Mouse (Mus musculus) liver, postnatal 0 days (tissue): ENCODE measurements around the gene Emilin1. TPM values are rescaled to one million over a fixed set of nuclear protein-coding genes. Genes with fewer than 3 reads are reported as not detected.

Experiments
- ATAC-seq: fragments of 200-750 bp; cut with Nextera tagmentation; 2 replicates; pipeline ENCODE4 v1.8.0; 2017; ENCODE audit warnings: mild to moderate bottlenecking, moderate library complexity
- DNase-seq: peaks from one replicate; pipeline ENCODE4 v3.0.0-alpha.2; 2016
- H3K27ac ChIP-seq: fragments of 300-500 bp; sonication (generic); 2 replicates; pipeline ENCODE4 v1.5.1; 2014; ENCODE audit warnings: antibody characterized with exemption, moderate library complexity, mild to moderate bottlenecking, low read depth
- H3K27me3 ChIP-seq: fragments of 300-500 bp; sonication (generic); 2 replicates; pipeline ENCODE4 v1.6.1; 2014; ENCODE audit warnings: low read length, control low read depth, mixed read lengths; ENCODE audit not compliant: insufficient read depth
- H3K36me3 ChIP-seq: fragments of 300-500 bp; sonication (generic); replicated peaks from 2 replicates; pipeline ENCODE4 v1.6.1; 2014; ENCODE audit warnings: mild to moderate bottlenecking, control low read depth, low read length, moderate library complexity, mixed read lengths; ENCODE audit not compliant: insufficient read depth
- H3K4me1 ChIP-seq: fragments of 300-500 bp; sonication (generic); 2 replicates; pipeline ENCODE4 v1.6.1; 2014; ENCODE audit warnings: antibody characterized with exemption, mild to moderate bottlenecking, control low read depth; ENCODE audit not compliant: insufficient read depth
- H3K4me2 ChIP-seq: fragments of 300-500 bp; sonication (generic); 2 replicates; pipeline ENCODE4 v1.6.1; 2014; ENCODE audit warnings: low read depth, mild to moderate bottlenecking, low read length, moderate library complexity, mixed read lengths
- H3K4me3 ChIP-seq: fragments of 300-500 bp; sonication (generic); 2 replicates; pipeline ENCODE4 v1.5.1; 2014; ENCODE audit warnings: low read depth, low read length
- H3K9ac ChIP-seq: fragments of 300-500 bp; sonication (generic); replicated peaks from 2 replicates; pipeline ENCODE4 v1.6.1; 2014; ENCODE audit warnings: mild to moderate bottlenecking, moderate library complexity
- H3K9me3 ChIP-seq: fragments of 300-500 bp; sonication (generic); 2 replicates; pipeline ENCODE4 v1.6.1; 2016; ENCODE audit warnings: mild to moderate bottlenecking, control low read depth, low read length, mixed read lengths
- CTCF ChIP-seq: sonication (generic); IDR thresholded peaks from 2 replicates; pipeline ENCODE4 v1.5.1; 2016; ENCODE audit warnings: antibody characterized with exemption, low read depth
- EP300 ChIP-seq: IDR thresholded peaks from 2 replicates; pipeline ENCODE4 v1.6.1; 2016; ENCODE audit warnings: antibody characterized with exemption, low read depth, mild to moderate bottlenecking
- WGBS: fragments of 180-500 bp; shearing (Covaris S2); extraction: QIAGEN DNeasy Blood & Tissue Kit; methylation state at CpG from one replicate; pipeline ENCODE4 v1.1.7; 2014; ENCODE audit not compliant: insufficient replicate concordance; 5-methylcytosine and 5-hydroxymethylcytosine counted together
- polyA plus RNA-seq: library from polyadenylated mRNA; unstranded; fragments of >200 nt; fragmentation: Nextera tagmentation; extraction: Ambion mirVana; gene quantifications from 2 replicates; pipeline ENCODE4 v1.2.1, GENCODE M21; 2015

Gene Emilin1
- polyA plus RNA-seq, 1 experiment from 2014 or later, result 30.9 TPM

- H3K4me3 ChIP-seq, result no peak overlapping the region
- no peak overlapping the region for H3K4me2 ChIP-seq
- peak; percentile 14 for DNase-seq
- no peak overlapping the region for H3K9ac ChIP-seq
- no peaks in the 10 kb centered on the region for H3K9me3 ChIP-seq
- H3K4me1 ChIP-seq, result peaks cover 62% of the 10 kb centered on the region
- peak overlapping the region; percentile 68 for H3K27ac ChIP-seq
- TF ChIP-seq CTCF (no peak), EP300 (no peak)
- 88% methylated on average over 9 of the region's 9 CpGs for WGBS
- H3K27me3 ChIP-seq, result no peaks in the 10 kb centered on the region
- H3K36me3 ChIP-seq, result peaks cover 11% of the 10 kb centered on the region
- ATAC-seq, result no peak
Measured at GRCm38 (mm10) chr5:30916841-30917240, 3.6 kb downstream of the Emilin1 start.

- Histone ChIP-seq H3K4me1 (peaks cover 61% of the 10 kb centered on the region), H3K27me3 (no peaks in the 10 kb centered on the region), H3K9ac (no peak overlapping the region), H3K4me3 (no peak overlapping the region), H3K36me3 (peaks cover 11% of the 10 kb centered on the region), H3K4me2 (no peak overlapping the region), H3K27ac (peak overlapping the region; percentile 68), H3K9me3 (no peaks in the 10 kb centered on the region)
- no peak for DNase-seq
- TF ChIP-seq EP300, result no peak
- no peak for TF ChIP-seq CTCF
- ATAC-seq, result no peak
- 82% methylated on average over 11 of the region's 11 CpGs for WGBS
Measured at GRCm38 (mm10) chr5:30917348-30917747, 4.1 kb downstream of the Emilin1 start.

- TF ChIP-seq EP300 (no peak), CTCF (no peak)
- Histone ChIP-seq H3K9me3 (no peaks in the 10 kb centered on the region), H3K9ac (no peak overlapping the region)
Measured at GRCm38 (mm10) chr5:30917891-30918670, 4.9 kb downstream of the Emilin1 start.

GRCm38 (mm10) chr5:30918691-30919090 lies 5.5 kb downstream of the Emilin1 start:
- Histone ChIP-seq H3K4me3 (no peak overlapping the region), H3K4me2 (no peak overlapping the region), H3K36me3 (peaks cover 11% of the 10 kb centered on the region), H3K9ac (no peak overlapping the region), H3K4me1 (peaks cover 60% of the 10 kb centered on the region), H3K27ac (no peak overlapping the region), H3K9me3 (no peaks in the 10 kb centered on the region), H3K27me3 (no peaks in the 10 kb centered on the region)
- WGBS, result 78% methylated on average over 8 of the region's 8 CpGs
- no peak for TF ChIP-seq CTCF
- no peak for TF ChIP-seq EP300
- ATAC-seq, result no peak
- no peak for DNase-seq

More at GRCm38 (mm10) chr5:30917891-30918670, 4.9 kb downstream of the Emilin1 start:
- 85% methylated on average over 31 of the region's 31 CpGs for WGBS
- H3K4me1 ChIP-seq, result peaks cover 60% of the 10 kb centered on the region
- no peak overlapping the region for H3K4me3 ChIP-seq
- peaks cover 11% of the 10 kb centered on the region for H3K36me3 ChIP-seq
- ATAC-seq, result no peak
- no peak for DNase-seq
- no peak overlapping the region for H3K27ac ChIP-seq
- H3K27me3 ChIP-seq, result no peaks in the 10 kb centered on the region
- no peak overlapping the region for H3K4me2 ChIP-seq

GRCm38 (mm10) chr5:30919831-30920614 lies 6.8 kb downstream of the Emilin1 start:
- H3K4me3 ChIP-seq, result no peak overlapping the region
- peaks cover 47% of the 10 kb centered on the region for H3K4me1 ChIP-seq
- WGBS, result 71% methylated on average over 11 of the region's 11 CpGs

GRCm38 (mm10) chr5:30920621-30921020 lies 7.4 kb downstream of the Emilin1 start:
- TF ChIP-seq EP300 (no peak), CTCF (no peak)
- H3K4me2 ChIP-seq, result peak overlapping the region; percentile 92
- H3K4me1 ChIP-seq, result peaks cover 41% of the 10 kb centered on the region
- 0 out of 2 replicates have a peak overlapping the region, but pooled peaks have one; percentile 69 for H3K4me3 ChIP-seq
- no peak for DNase-seq
- no peak overlapping the region for H3K9ac ChIP-seq
- no peaks in the 10 kb centered on the region for H3K27me3 ChIP-seq
- peaks cover 11% of the 10 kb centered on the region for H3K36me3 ChIP-seq
- H3K9me3 ChIP-seq, result no peaks in the 10 kb centered on the region
- ATAC-seq, result no peak
- H3K27ac ChIP-seq, result peak overlapping the region; percentile 88; the same call in 1 of the 2 replicates
- 69% methylated on average over 19 of the region's 19 CpGs for WGBS

More at GRCm38 (mm10) chr5:30919831-30920614, 6.8 kb downstream of the Emilin1 start:
- H3K27me3 ChIP-seq, result no peaks in the 10 kb centered on the region
- no peaks in the 10 kb centered on the region for H3K9me3 ChIP-seq
- H3K4me2 ChIP-seq, result peak overlapping the region; percentile 92; the same call in 1 of the 2 replicates
- peak overlapping the region; percentile 88; the same call in 1 of the 2 replicates for H3K27ac ChIP-seq
- TF ChIP-seq CTCF, result no peak
- TF ChIP-seq EP300, result no peak
- no peak for DNase-seq
- ATAC-seq, result no peak
- peaks cover 11% of the 10 kb centered on the region for H3K36me3 ChIP-seq
- H3K9ac ChIP-seq, result no peak overlapping the region
